Mouse (Mus musculus) kidney, postnatal 36 days (tissue): Measurements from ENCODE around the gene Sh3gl3.
A peak's percentile ranks its signal among the peaks of the same experiment; 100 is the strongest.

Experiments used
- DNase-seq, 2 experiments: peaks; one replicate each; pipeline ENCODE4 v3.0.0; 2021 to 2022; ENCODE audit warnings: mixed read lengths in 2 of 2

Gene Sh3gl3

GRCm38 (mm10) chr7:82236152-82236898, 62.7 kb downstream of the Sh3gl3 start:
- DNase-seq: no peak

DNA sequence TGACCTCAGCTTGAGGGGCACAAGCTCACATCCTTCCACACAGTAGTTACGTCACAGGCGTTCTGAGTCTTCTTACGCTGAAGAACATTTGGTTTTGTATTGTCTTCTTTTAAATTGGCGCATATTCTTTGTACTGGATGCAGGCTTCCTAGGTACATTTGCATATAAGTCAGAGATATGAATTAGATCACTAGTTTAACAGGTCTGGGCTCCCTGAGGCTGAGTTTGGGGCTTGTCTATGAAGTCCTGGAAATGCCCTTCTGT, 63.2 kb downstream of the Sh3gl3 start:
- DNase-seq: no peak

DNA sequence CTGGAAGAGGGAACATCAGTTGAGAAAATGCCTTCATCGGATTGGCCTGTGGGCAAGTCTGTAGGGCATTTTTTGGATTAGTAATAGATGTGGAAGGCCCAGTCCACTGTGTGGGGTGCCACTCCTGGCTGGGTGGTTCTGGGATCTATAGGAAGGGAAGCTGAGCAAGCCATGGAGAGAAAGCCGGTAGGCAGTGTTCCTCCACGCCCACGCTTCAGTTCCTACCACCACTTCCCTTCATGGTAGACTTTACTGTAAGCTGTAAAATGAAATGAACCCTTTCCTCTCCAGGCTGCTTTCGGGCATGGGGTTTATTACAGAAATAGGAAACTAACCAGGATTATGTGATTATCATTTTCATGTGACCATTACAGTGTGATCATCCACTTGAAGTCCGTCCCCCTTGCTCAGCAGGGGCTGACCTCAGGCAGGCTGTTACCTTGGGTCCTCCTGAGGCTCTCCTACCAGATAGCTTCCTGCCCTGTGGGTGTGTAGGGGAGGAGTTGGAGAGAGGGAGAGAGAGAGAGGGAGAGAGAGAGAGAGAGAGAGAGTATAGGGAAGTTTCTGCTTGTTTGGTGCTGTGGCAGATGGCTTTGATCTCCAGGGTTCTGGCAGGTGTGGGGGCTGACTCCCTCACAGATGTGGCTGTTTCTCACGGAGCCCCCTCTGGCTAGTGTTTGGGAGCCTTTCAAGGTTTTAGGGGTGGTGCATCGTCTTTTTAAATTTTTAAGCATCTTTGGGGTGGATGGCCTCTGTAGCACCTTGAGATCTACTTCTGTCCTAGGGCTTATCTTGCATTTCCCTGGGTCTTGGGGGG, 67.0 kb downstream of the Sh3gl3 start:
- no peak for DNase-seq

GRCm38 (mm10) chr7:82244701-82245100, 71.1 kb downstream of the Sh3gl3 start:
- no peak for DNase-seq

DNA sequence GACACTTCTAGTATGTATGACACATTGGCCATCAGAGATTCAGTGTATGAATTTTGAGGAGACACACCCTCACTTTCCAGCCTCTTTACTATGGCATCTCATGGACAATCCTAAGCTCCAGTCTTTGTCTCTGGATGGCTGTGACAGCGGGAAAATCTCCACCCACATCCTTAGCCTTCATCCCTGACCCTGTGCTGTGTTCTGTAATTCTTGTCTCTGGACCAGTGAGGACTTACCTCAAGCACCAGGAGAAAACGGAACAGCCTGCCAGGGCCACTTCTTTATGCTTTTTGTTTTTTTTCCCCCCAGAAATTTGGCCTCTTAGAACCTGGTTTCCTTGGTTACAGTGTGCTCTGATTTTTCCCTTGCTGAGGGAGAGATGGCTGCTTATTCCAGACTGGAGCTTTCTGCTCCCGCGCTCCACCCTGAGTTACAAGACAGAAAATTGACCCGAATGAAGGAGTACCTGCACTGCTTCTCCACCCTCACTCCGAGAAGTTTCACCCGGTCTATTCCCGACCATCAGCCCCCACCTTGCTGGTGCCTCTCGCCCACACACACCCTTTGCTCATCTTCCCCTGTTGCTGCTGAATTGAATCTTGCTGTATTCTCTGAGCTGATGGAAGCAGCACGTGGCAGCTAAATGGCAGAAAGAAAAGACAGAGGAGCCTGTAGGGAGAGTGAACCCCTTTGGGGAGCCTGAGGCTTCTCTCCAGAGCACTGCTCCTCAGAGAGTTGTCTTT, 75.5 kb downstream of the Sh3gl3 start:
- no peak for DNase-seq

DNA sequence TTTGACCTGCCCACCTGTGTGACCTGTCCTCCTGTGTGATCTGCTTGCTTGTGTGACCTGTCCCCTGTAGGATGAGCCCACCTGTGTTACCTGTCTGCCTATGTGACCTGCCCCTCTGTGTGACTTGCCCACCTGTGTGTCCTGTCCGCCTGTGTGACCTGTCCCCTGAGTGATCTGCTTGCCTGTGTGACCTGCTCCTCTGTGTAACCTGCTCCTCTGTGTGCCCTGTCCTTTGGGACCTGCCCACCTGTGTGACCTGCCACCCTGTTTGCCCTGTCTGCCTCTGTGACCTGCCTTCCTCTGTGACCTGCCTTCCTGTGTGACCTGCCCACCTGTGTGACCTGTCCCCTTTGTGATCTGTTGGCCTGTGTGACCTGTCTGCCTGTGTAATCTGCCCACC, 79.7 kb downstream of the Sh3gl3 start:
- DNase-seq: no peak

DNA sequence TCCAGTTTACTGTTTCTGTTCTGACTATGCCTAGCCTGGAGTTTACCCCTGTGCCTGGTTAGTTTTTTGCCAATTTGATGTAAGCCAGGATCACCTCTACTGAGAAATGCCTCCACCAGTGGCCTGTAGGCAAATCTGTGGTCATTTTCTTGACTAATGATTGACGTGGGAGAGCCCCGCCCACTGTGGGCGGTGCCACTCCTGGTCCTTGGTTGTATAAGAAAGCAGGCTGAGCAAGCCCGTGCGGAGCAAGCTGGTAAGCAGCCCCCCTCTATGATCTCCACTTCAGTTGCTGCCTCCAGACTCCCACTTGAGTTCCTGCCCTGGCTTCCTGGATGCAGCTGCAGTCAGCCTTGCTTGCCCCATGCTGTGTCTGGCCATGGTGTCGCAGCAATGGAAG, 83.3 kb downstream of the Sh3gl3 start:
- peak in 1 of 2 experiments; percentile 36 for DNase-seq

GRCm38 (mm10) chr7:82257530-82257929, 83.9 kb downstream of the Sh3gl3 start:
- no peak for DNase-seq

- DNase-seq: peak; percentile 20 to 69
Observed at GRCm38 (mm10) chr7:82260210-82260609, 86.6 kb downstream of the Sh3gl3 start.

DNA sequence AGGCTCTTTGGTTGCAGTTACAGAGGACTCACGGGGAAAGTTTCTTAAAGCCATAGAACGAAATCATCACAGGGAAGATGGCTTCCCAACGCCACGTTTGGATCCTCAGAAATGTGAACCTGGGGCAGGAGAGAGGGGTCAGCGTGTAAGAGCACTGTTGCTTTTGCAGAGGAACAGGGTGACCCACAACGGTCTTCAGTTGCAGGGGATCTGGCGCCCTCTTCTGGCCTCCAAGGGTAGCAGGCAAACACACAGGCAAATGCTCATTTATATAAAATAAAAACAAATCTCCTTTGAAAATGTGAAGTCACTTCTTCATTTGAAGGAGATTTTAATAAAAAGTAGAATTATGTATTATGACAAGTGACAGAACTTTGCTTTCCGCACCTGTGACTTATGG, 89.5 kb downstream of the Sh3gl3 start:
- peak; percentile 49 to 81 for DNase-seq

DNA sequence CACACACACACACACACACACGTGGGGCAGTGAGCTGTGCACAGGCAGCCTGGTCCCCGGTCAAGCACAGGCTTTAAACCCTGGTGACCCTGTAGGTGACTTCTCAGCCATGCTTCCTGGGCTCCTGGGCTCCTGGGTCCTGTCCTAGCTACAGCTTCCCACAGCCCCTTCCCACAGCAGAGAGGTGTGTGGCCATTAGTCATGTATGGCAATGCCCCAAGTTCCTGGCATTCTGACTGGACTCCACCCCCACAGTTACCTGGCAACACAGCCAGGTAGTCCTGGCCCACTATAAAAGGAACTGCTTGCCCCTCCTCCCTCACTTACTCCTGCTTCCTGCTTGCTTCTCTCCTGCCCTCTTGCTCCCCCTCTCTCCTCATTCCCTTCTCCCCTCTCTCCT, 90.5 kb downstream of the Sh3gl3 start:
- DNase-seq: peak; percentile 57 to 65

DNA sequence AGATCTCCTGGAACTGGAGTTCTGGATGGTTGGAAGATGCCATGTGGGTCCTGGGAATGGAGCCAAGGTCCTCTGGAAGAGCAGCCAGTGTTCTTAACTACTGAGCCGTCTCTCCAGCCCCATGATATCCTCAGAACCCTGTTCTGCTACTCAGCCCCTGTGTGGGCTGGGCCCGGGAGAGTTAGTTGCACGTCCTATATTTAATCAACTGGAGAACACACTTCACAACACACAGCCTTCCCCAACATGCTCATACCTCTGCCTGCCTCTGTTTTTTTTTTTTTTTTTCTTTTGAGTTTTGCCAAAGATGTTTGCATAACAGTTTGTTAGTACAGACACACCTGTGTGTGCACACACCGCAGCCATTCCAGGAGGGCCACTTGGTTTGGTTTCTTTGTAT, 91.7 kb downstream of the Sh3gl3 start:
- DNase-seq: no peak

DNA sequence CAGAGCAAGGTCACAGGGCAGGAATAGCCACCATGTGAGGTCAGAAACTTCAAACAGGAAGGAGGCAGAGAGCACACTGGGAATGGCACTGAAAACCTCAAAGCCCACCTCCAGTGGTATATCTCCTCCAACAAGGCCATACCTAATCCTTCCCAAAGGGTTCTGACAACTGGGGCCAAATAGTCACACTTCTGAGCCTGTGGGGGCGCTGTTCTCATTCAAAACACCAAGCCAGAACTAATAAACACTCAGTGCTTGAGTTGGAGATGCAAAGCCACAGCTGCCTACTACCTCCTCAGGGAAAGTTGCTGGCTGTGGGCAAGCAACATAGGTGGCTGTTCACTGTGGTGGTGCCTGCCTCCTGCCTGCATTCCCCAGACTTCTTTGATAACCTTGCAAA, 96.3 kb downstream of the Sh3gl3 start:
- DNase-seq: peak in 1 of 2 experiments; percentile 32

DNA sequence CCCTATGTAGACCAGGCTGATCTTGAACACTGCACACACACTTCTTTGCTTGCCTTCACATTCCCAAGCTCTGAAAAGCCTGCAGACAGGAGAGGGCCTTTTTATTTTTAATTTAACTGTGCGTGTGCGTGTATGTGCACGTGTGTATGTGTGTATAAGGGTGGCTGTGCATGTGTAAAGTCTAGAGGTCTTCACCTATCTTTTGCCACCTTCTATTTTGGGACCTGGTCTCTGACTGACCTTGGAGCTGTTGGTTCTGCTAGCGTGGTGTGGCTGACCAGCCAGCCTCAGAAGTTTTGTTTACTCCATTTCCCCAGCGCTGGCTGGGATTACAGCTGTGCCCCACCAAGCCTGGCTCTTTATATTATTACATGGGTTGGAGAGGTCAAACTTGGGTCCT, 98.1 kb downstream of the Sh3gl3 start:
- no peak for DNase-seq

GRCm38 (mm10) chr7:82272875-82273274, 99.2 kb downstream of the Sh3gl3 start:
- DNase-seq: peak; percentile 35 to 55

DNA sequence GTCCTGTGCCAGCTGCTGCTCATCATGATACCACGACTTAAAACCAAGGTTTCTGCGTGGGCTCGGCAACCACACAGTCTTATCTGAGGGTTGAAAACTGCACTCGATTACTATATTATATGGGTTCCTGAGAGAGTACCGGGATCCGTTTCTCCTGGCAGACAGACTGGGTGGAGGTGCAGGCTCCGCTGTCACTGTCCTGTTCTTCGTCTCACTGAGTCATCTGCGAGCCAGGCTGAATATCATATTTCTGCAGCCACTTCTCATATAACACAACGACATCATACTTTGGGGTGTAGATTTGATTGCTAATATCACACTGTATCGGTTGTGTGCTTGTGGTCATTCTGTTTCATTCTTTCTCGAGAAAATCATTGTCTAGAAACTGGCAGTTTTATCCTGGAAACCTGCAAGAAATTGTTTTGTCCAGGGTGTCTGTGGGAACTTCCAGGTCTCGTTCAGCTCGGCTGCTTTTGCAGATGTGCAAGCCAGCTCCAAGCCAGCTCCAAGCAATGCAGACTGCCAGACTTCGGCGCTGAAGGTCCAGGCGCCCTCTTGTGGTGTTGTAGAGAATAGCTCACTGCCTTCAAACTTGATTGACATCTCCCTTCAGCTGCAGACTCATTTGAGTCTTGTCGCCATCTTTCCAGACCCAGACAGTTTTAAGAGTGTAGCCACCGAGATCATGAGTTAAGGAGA, 100.5 kb downstream of the Sh3gl3 start:
- DNase-seq: peak; percentile 53 to 70

- DNase-seq: no peak
Observed at GRCm38 (mm10) chr7:82274975-82275374, 101.3 kb downstream of the Sh3gl3 start.

DNA sequence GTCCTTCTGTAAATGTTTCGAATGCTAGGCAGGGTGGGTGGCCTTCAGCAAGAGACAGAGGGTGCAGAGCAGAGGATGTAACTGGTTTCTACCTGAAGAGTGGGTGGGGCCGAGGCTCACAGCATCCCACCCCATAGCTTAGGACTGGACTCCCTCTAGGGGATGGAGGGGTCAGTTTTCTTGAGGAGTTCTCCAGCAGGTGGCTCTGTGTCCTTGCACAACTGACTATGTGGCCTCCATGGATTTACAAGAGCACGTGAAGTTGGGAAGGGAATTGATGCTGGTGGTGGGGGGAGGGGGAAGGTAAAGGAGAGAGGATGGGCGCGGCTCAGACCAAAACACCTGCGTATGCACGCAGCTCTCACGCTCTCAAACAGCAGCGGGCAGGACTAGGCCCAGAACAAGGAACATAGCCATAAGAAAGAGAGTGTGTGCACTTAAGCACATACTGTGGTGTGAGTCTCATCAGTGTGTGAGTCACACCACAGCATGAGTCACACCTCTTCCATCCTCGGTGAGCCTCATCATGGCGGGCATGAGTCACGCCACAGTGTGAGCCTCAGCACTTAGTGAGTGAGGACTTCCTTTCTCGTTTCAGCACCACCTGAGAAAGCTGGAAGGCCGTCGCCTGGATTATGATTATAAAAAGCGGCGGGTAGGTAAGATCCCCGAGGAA, 102.0 kb downstream of the Sh3gl3 start:
- no peak for DNase-seq

GRCm38 (mm10) chr7:82282011-82282410, 108.4 kb downstream of the Sh3gl3 start:
- no peak for DNase-seq

DNA sequence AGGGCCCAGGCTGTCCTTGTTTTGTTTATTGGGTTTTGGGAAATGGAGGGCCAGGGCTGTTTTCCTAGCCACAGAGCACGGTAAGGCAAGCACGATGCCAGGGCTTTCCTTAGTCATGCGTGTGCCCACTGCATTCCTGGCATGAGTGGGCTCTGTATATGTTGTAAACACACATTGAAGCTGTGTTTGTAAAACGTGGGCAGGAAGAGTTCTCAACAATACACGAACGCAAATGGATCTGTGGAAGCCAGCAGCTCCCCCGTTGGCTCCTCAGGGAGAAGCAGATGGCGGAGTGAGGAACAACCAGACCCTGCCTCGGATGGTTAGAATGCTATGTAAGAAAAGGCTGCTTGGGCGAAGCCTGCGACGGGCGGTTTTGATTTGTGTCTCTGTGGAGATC, 108.8 kb downstream of the Sh3gl3 start:
- DNase-seq: no peak

DNA sequence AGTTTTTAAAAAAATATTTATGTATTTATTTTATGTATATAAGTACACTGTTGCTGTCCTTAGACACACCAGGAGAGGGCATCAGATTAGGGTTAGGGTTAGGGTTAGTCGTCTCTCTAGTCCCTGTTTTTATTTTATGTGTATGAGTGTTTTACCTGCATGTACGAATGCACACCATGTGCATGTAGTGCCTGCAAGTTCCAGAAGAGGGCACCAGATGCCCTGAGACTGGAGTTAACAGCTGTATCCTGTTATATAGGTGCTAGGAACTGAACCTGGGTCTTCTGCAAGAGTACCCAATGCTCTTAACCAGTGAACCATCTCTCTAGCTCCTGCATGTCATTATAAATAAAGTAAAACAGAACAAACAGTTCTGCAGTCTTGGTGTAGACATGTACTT, 113.6 kb downstream of the Sh3gl3 start:
- DNase-seq: peak in 1 of 2 experiments; percentile 18

GRCm38 (mm10) chr7:82293441-82293840, 119.8 kb downstream of the Sh3gl3 start:
- no peak for DNase-seq

DNA sequence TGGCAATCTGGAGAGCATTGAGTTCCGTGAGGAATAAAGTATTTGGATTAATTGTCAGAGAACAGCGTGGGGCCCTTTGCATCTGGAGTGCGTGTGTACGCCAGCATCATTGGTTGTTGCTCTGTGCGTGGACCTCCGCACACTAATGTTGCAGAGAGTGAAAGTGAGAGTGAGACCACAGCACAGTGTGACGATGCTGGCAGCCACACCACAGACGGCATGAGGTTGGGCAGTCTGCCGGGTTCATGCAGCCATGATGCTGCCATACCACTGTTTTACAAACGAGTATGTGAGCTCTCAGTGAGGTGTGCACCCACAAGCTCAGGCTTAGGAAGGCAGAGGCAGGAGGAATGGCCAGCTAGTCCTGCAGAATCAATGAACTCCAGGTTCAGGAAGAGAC, 120.4 kb downstream of the Sh3gl3 start:
- no peak for DNase-seq
